Comparison of ENCODE assay signal across 8 mouse cellular contexts in genomic region chr2:5431309-5431708, GRCm38 (mm10).
DNase-seq lines count a peak whose midpoint lies in the region; ATAC-seq and TF ChIP-seq lines count a peak whose summit lies in the region.

No protein-coding gene starts in this region.

- no peak overlapping the region for H3K9ac ChIP-seq in MEL (ENCODE audit: control insufficient read depth, low read depth, low read length, poor library complexity, severe bottlenecking)
- H3K9ac ChIP-seq in heart, embryonic 11.5 days (ENCODE audit: low read depth, low read length) = no peak overlapping the region
- no peak overlapping the region for H3K9ac ChIP-seq in heart, embryonic 12.5 days

- H3K36me3 ChIP-seq in MEL (ENCODE audit: control insufficient read depth in 1 of 2, insufficient read depth in 2 of 2, low read length in 2 of 2) = no peaks in the 10 kb centered on the region
- no peaks in the 10 kb centered on the region for H3K36me3 ChIP-seq in heart, embryonic 11.5 days (ENCODE audit: control insufficient read depth, insufficient read depth, low read length)
- no peaks in the 10 kb centered on the region for H3K36me3 ChIP-seq in heart, embryonic 12.5 days

- no peak for TF ChIP-seq EP300 in MEL (IDR thresholded peaks at IDR 0.05; ENCODE audit: low read depth in 1 of 2, low read length in 2 of 2)

- no peaks in the 10 kb centered on the region for H3K9me3 ChIP-seq in MEL (replicated peaks; ENCODE audit: insufficient read depth, low read length)
- H3K9me3 ChIP-seq in heart, embryonic 11.5 days (replicated peaks; ENCODE audit: control insufficient read depth, low read length) = no peaks in the 10 kb centered on the region
- no peaks in the 10 kb centered on the region for H3K9me3 ChIP-seq in heart, embryonic 12.5 days (replicated peaks)

- no peak for DNase-seq in left cerebral cortex, adult 2 months (ENCODE audit: extremely low spot score in 1 of 2, low spot score in 2 of 2)
- DNase-seq in left cerebral cortex, adult 9 months (ENCODE audit: low spot score in 2 of 2) = no peak
- peak; percentile 77 for DNase-seq in MEL (ENCODE audit: low read depth, low spot score)
- DNase-seq in embryo, embryonic 10 days (ENCODE audit: low spot score) = peak; percentile 29
- no peak for DNase-seq in neural tube, embryonic 10.5 days (ENCODE audit: extremely low spot score, low spot score)

- ATAC-seq in monocyte, adult 5-6 weeks (replicated peaks; ENCODE audit: insufficient number of reproducible peaks, low FRiP score, low TSS enrichment, poor library complexity, severe bottlenecking) = peak; percentile 82
- ATAC-seq in heart, embryonic 11.5 days (replicated peaks; ENCODE audit: insufficient number of reproducible peaks, low FRiP score, low TSS enrichment) = no peak
- no peak for ATAC-seq in heart, embryonic 12.5 days (ENCODE audit: insufficient number of reproducible peaks, low FRiP score)

- peak; percentile 56 for TF ChIP-seq RAD21 in MEL (IDR thresholded peaks at IDR 0.05; ENCODE audit: low read depth, low read length)

- H3K4me1 ChIP-seq in MEL (ENCODE audit: control insufficient read depth in 1 of 2, insufficient read depth in 2 of 2, low read length in 2 of 2) = no peaks in the 10 kb centered on the region; a peak in 1 of 4 replicates
- H3K4me1 ChIP-seq in heart, embryonic 11.5 days (ENCODE audit: control insufficient read depth, insufficient read depth, low read length) = no peaks in the 10 kb centered on the region
- H3K4me1 ChIP-seq in heart, embryonic 12.5 days (replicated peaks) = peaks cover 5% of the 10 kb centered on the region; the same call in 1 of the 2 replicates

- H3K4me2 ChIP-seq in heart, embryonic 11.5 days = no peak overlapping the region
- H3K4me2 ChIP-seq in heart, embryonic 12.5 days = no peak overlapping the region

- WGBS in heart, embryonic 11.5 days (ENCODE audit: insufficient replicate concordance) = 47% methylated on average over 2 of the region's 2 CpGs
- 54% methylated on average over 2 of the region's 2 CpGs for WGBS in heart, embryonic 12.5 days

- no peak overlapping the region for H3K27ac ChIP-seq in left cerebral cortex, adult 2 months
- H3K27ac ChIP-seq in MEL (ENCODE audit: control insufficient read depth, low read depth, low read length) = no peak overlapping the region
- H3K27ac ChIP-seq in heart, embryonic 11.5 days (ENCODE audit: low read depth, low read length) = no peak overlapping the region
- no peak overlapping the region for H3K27ac ChIP-seq in heart, embryonic 12.5 days (ENCODE audit: poor library complexity, severe bottlenecking)

- peak; percentile 48 for TF ChIP-seq CTCF in left cerebral cortex, adult 2 months (IDR thresholded peaks at IDR 0.05)
- peak; percentile 74 to 88 (median 79) for TF ChIP-seq CTCF in MEL (IDR thresholded peaks at IDR 0.05 in 2 of 3, conservative IDR thresholded peaks at IDR 0.05 in 1 of 3; ENCODE audit: control insufficient read depth in 1 of 3, insufficient read depth in 1 of 3, low read depth in 2 of 3, low read length in 3 of 3, poor library complexity in 1 of 3, severe bottlenecking in 1 of 3)

- H3K79me2 ChIP-seq in MEL (ENCODE audit: control insufficient read depth, insufficient read depth, low read length, poor library complexity) = no peaks in the 10 kb centered on the region

- H3K27me3 ChIP-seq in MEL (ENCODE audit: control insufficient read depth in 1 of 2, insufficient read depth in 2 of 2, low read length in 2 of 2) = no peaks in the 10 kb centered on the region
- no peaks in the 10 kb centered on the region for H3K27me3 ChIP-seq in heart, embryonic 11.5 days (ENCODE audit: control insufficient read depth, insufficient read depth, low read length)
- H3K27me3 ChIP-seq in heart, embryonic 12.5 days (replicated peaks) = no peaks in the 10 kb centered on the region

- no peak overlapping the region for H3K4me3 ChIP-seq in left cerebral cortex, adult 2 months
- H3K4me3 ChIP-seq in MEL (ENCODE audit: control insufficient read depth in 1 of 2, insufficient read depth in 1 of 2, low read depth in 2 of 2, low read length in 2 of 2) = no peak overlapping the region
- no peak overlapping the region for H3K4me3 ChIP-seq in heart, embryonic 11.5 days (ENCODE audit: low read depth, low read length)
- H3K4me3 ChIP-seq in heart, embryonic 12.5 days = no peak overlapping the region

- no peak for TF ChIP-seq POLR2A in MEL (IDR thresholded peaks at IDR 0.05; ENCODE audit: control insufficient read depth in 1 of 2, insufficient read depth in 1 of 2, low read depth in 1 of 2, low read length in 2 of 2, poor library complexity in 1 of 2)

- intact Hi-C loops in left cerebral cortex, adult 2 months (cut with DNase I) = no loop called here

TF ChIP-seq in MEL, 35 proteins besides CTCF, POLR2A, EP300 and RAD21:
- peak; percentile 77 for TF ChIP-seq MYC (IDR thresholded peaks at IDR 0.05; ENCODE audit: low read depth, low read length)
- no peak for TF ChIP-seq USF1 (IDR thresholded peaks at IDR 0.05; ENCODE audit: low read depth, low read length)
- no peak for TF ChIP-seq JUND (IDR thresholded peaks at IDR 0.05; ENCODE audit: low read depth, low read length)
- TF ChIP-seq ZKSCAN1 (IDR thresholded peaks at IDR 0.05; ENCODE audit: low read depth, low read length) = no peak
- TF ChIP-seq UBTF (IDR thresholded peaks at IDR 0.05; ENCODE audit: borderline replicate concordance, insufficient read depth, low read depth, low read length) = no peak
- TF ChIP-seq TAL1 (IDR thresholded peaks at IDR 0.05; ENCODE audit: low read length) = no peak
- no peak for TF ChIP-seq MAFK (IDR thresholded peaks at IDR 0.05; ENCODE audit: borderline replicate concordance, low read depth, low read length)
- peak; percentile 61; the same call in 1 of the 2 replicates for TF ChIP-seq MXI1 (IDR thresholded peaks at IDR 0.05; ENCODE audit: low read depth, low read length)
- TF ChIP-seq ZC3H11A (IDR thresholded peaks at IDR 0.05; ENCODE audit: low read depth, low read length) = peak; percentile 25; the same call in 1 of the 2 replicates
- peak; percentile 92 for TF ChIP-seq SMC3 (IDR thresholded peaks at IDR 0.05; ENCODE audit: low read depth, low read length)
- TF ChIP-seq MAX (IDR thresholded peaks at IDR 0.05; ENCODE audit: low read length) = peak; percentile 44; the same call in 1 of the 2 replicates
- no peak for TF ChIP-seq NELFE (IDR thresholded peaks at IDR 0.05; ENCODE audit: low read depth, low read length)
- TF ChIP-seq MEF2A (IDR thresholded peaks at IDR 0.05; ENCODE audit: extremely low read depth, insufficient replicate concordance, low read depth, low read length, poor library complexity, severe bottlenecking) = no peak
- no peak for TF ChIP-seq TBP (IDR thresholded peaks at IDR 0.05; ENCODE audit: low read depth, low read length)

Comparison
In these comparisons a context has a peak if more than half of its experiments do, and no peak if none do; other contexts are left out.
1. DNase-seq: peak in MEL (single experiment) and embryo, embryonic 10 days (single experiment); none in left cerebral cortex, adult 2 months (0 of 2), left cerebral cortex, adult 9 months (0 of 2) and neural tube, embryonic 10.5 days (single experiment).